Mouse (Mus musculus) neural tube, embryonic 13.5 days (tissue): ENCODE results near the gene Dhcr24. TPM values are rescaled to one million over a fixed set of nuclear protein-coding genes. Genes with fewer than 3 reads are reported as not detected.

Experiments
- ATAC-seq: fragments of 200-750 bp; cut with Nextera tagmentation; 2 replicates; pipeline ENCODE4 v1.8.0; 2017; ENCODE audit warnings: low read depth, mild to moderate bottlenecking, moderate TSS enrichment, moderate library complexity
- H3K27ac ChIP-seq: fragments of 300-500 bp; sonication (generic); replicated peaks from 2 replicates; pipeline ENCODE4 v1.5.1; 2015; ENCODE audit warnings: moderate library complexity, mild to moderate bottlenecking, inconsistent platforms
- H3K27me3 ChIP-seq: fragments of 300-500 bp; sonication (generic); 2 replicates; pipeline ENCODE4 v1.6.1; 2015; ENCODE audit warnings: mild to moderate bottlenecking, inconsistent platforms
- H3K36me3 ChIP-seq: fragments of 300-500 bp; sonication (generic); 2 replicates; pipeline ENCODE4 v1.6.1; 2015; ENCODE audit warnings: mild to moderate bottlenecking, inconsistent platforms
- H3K4me1 ChIP-seq: fragments of 300-500 bp; sonication (generic); replicated peaks from 2 replicates; pipeline ENCODE4 v1.6.1; 2015; ENCODE audit warnings: inconsistent platforms
- H3K4me2 ChIP-seq: fragments of 300-500 bp; sonication (generic); 2 replicates; pipeline ENCODE4 v1.6.1; 2015; ENCODE audit warnings: inconsistent platforms, mild to moderate bottlenecking, moderate library complexity
- H3K4me3 ChIP-seq: fragments of 300-500 bp; sonication (generic); 2 replicates; pipeline ENCODE4 v1.5.1; 2015; ENCODE audit warnings: mild to moderate bottlenecking, inconsistent platforms
- H3K9ac ChIP-seq: fragments of 300-500 bp; sonication (generic); 2 replicates; pipeline ENCODE4 v1.6.1; 2015; ENCODE audit warnings: moderate library complexity, mild to moderate bottlenecking, inconsistent platforms
- H3K9me3 ChIP-seq: fragments of 300-500 bp; sonication (generic); 2 replicates; pipeline ENCODE4 v1.6.1; 2016; ENCODE audit warnings: inconsistent platforms
- WGBS: fragments of 180-500 bp; shearing (Covaris S2); methylation state at CpG from one replicate; pipeline ENCODE4 v1.1.7; 2015; 5-methylcytosine and 5-hydroxymethylcytosine counted together
- polyA plus RNA-seq: library from polyadenylated mRNA; unstranded; fragments of >200 nt; fragmentation: Nextera tagmentation; extraction: Ambion mirVana; gene quantifications from 2 replicates; pipeline ENCODE4 v1.2.1, GENCODE M21; 2015

Gene Dhcr24
- polyA plus RNA-seq, result 5.1 and 5.8 TPM in 2 replicates

- H3K9ac ChIP-seq, result peak within 1 kb of the TSS; percentile 88
- H3K4me2 ChIP-seq, result peak within 1 kb of the TSS; percentile 92
- peaks cover 22% of the 10 kb centered on the region for H3K36me3 ChIP-seq
- H3K27ac ChIP-seq, result peak within 1 kb of the TSS; percentile 94
- no peaks in the 10 kb centered on the region for H3K27me3 ChIP-seq
- H3K9me3 ChIP-seq, result no peaks in the 10 kb centered on the region
- WGBS, result under 1% methylated on average over 89 of the region's 89 CpGs
- peaks cover 43% of the 10 kb centered on the region for H3K4me1 ChIP-seq
- H3K4me3 ChIP-seq, result peak within 1 kb of the TSS; percentile 93
- peak; percentile 98 for ATAC-seq
Observed at GRCm38 (mm10) chr4:106560846-106561781, at the start of gene Dhcr24. TSS of gene Dhcr24 (plus strand) at chr4:106561038.

- no peak for ATAC-seq
- H3K9ac ChIP-seq, result no peak overlapping the region
- WGBS, result 68% methylated on average over 6 of the region's 6 CpGs
- no peaks in the 10 kb centered on the region for H3K36me3 ChIP-seq
- H3K27ac ChIP-seq, result no peak overlapping the region
- H3K27me3 ChIP-seq, result no peaks in the 10 kb centered on the region
- no peak overlapping the region for H3K4me3 ChIP-seq
- no peak overlapping the region for H3K4me2 ChIP-seq
- H3K9me3 ChIP-seq, result no peaks in the 10 kb centered on the region
- no peaks in the 10 kb centered on the region for H3K4me1 ChIP-seq
Observed at GRCm38 (mm10) chr4:106514606-106515005, 46.2 kb upstream of the Dhcr24 start.

- 75% methylated on average over 3 of the region's 3 CpGs for WGBS
- no peak overlapping the region for H3K27ac ChIP-seq
- no peaks in the 10 kb centered on the region for H3K9me3 ChIP-seq
- no peaks in the 10 kb centered on the region for H3K4me1 ChIP-seq
- H3K4me2 ChIP-seq, result no peak overlapping the region
- ATAC-seq, result no peak
- H3K27me3 ChIP-seq, result no peaks in the 10 kb centered on the region
- H3K4me3 ChIP-seq, result no peak overlapping the region
- H3K36me3 ChIP-seq, result no peaks in the 10 kb centered on the region
- H3K9ac ChIP-seq, result no peak overlapping the region
Observed at GRCm38 (mm10) chr4:106522547-106522946, 38.3 kb upstream of the Dhcr24 start.

GRCm38 (mm10) chr4:106524131-106524530, 36.7 kb upstream of the Dhcr24 start:
- 79% methylated on average over 2 of the region's 2 CpGs for WGBS

GRCm38 (mm10) chr4:106525001-106525400, 35.8 kb upstream of the Dhcr24 start:
- H3K9me3 ChIP-seq, result no peaks in the 10 kb centered on the region
- H3K36me3 ChIP-seq, result no peaks in the 10 kb centered on the region
- H3K9ac ChIP-seq, result no peak overlapping the region
- WGBS, result 91% methylated on average over 2 of the region's 2 CpGs
- H3K4me1 ChIP-seq, result peaks cover 4% of the 10 kb centered on the region
- no peak overlapping the region for H3K4me2 ChIP-seq
- H3K27me3 ChIP-seq, result no peaks in the 10 kb centered on the region
- no peak for ATAC-seq
- no peak overlapping the region for H3K4me3 ChIP-seq
- H3K27ac ChIP-seq, result no peak overlapping the region

More at GRCm38 (mm10) chr4:106524131-106524530, 36.7 kb upstream of the Dhcr24 start:
- no peak overlapping the region for H3K27ac ChIP-seq
- no peaks in the 10 kb centered on the region for H3K4me1 ChIP-seq
- no peak overlapping the region for H3K4me2 ChIP-seq
- H3K9ac ChIP-seq, result no peak overlapping the region
- no peaks in the 10 kb centered on the region for H3K36me3 ChIP-seq
- H3K9me3 ChIP-seq, result no peaks in the 10 kb centered on the region
- no peak overlapping the region for H3K4me3 ChIP-seq
- ATAC-seq, result no peak
- no peaks in the 10 kb centered on the region for H3K27me3 ChIP-seq

- ATAC-seq, result no peak
- WGBS, result 79% methylated on average over 7 of the region's 7 CpGs
- H3K27ac ChIP-seq, result no peak overlapping the region
- H3K9me3 ChIP-seq, result no peaks in the 10 kb centered on the region
- H3K4me2 ChIP-seq, result no peak overlapping the region
- H3K4me3 ChIP-seq, result no peak overlapping the region
- no peaks in the 10 kb centered on the region for H3K36me3 ChIP-seq
- peaks cover 4% of the 10 kb centered on the region for H3K4me1 ChIP-seq
- H3K9ac ChIP-seq, result no peak overlapping the region
- no peaks in the 10 kb centered on the region for H3K27me3 ChIP-seq
Observed at GRCm38 (mm10) chr4:106527856-106528547, 32.8 kb upstream of the Dhcr24 start.

- Histone ChIP-seq H3K4me2 (peak overlapping the region; percentile 48), H3K4me1 (peaks cover 4% of the 10 kb centered on the region), H3K4me3 (peak overlapping the region; percentile 17; the same call in 1 of the 2 replicates), H3K9ac (peak overlapping the region; percentile 59), H3K36me3 (no peaks in the 10 kb centered on the region), H3K9me3 (no peaks in the 10 kb centered on the region), H3K27me3 (no peaks in the 10 kb centered on the region), H3K27ac (no peak overlapping the region)
- peak; percentile 93 for ATAC-seq
- 18% methylated on average over 17 of the region's 17 CpGs for WGBS
Observed at GRCm38 (mm10) chr4:106529375-106530112, 31.3 kb upstream of the Dhcr24 start.

- Histone ChIP-seq H3K4me2 (no peak overlapping the region), H3K27ac (no peak overlapping the region), H3K9ac (no peak overlapping the region), H3K4me1 (peaks cover 4% of the 10 kb centered on the region), H3K36me3 (no peaks in the 10 kb centered on the region), H3K9me3 (no peaks in the 10 kb centered on the region), H3K4me3 (no peak overlapping the region), H3K27me3 (no peaks in the 10 kb centered on the region)
- peak; percentile 34 for ATAC-seq
- 64% methylated on average over 9 of the region's 9 CpGs for WGBS
Observed at GRCm38 (mm10) chr4:106530113-106530482, 30.7 kb upstream of the Dhcr24 start.

- Histone ChIP-seq H3K9me3 (no peaks in the 10 kb centered on the region), H3K9ac (no peak overlapping the region), H3K4me1 (peaks cover 4% of the 10 kb centered on the region), H3K4me3 (no peak overlapping the region), H3K27me3 (no peaks in the 10 kb centered on the region), H3K36me3 (no peaks in the 10 kb centered on the region), H3K27ac (no peak overlapping the region), H3K4me2 (no peak overlapping the region)
- no peak for ATAC-seq
- WGBS, result 63% methylated on average over 7 of the region's 7 CpGs
Observed at GRCm38 (mm10) chr4:106533421-106534080, 27.3 kb upstream of the Dhcr24 start.

GRCm38 (mm10) chr4:106534256-106534655, 26.6 kb upstream of the Dhcr24 start:
- Histone ChIP-seq H3K9me3 (no peaks in the 10 kb centered on the region), H3K4me1 (peaks cover 4% of the 10 kb centered on the region), H3K27ac (no peak overlapping the region), H3K36me3 (no peaks in the 10 kb centered on the region), H3K4me3 (no peak overlapping the region), H3K9ac (no peak overlapping the region), H3K27me3 (no peaks in the 10 kb centered on the region), H3K4me2 (no peak overlapping the region)
- no peak for ATAC-seq
- 71% methylated on average over 7 of the region's 7 CpGs for whole genome bisulfite sequencing

GRCm38 (mm10) chr4:106539756-106540155, 21.1 kb upstream of the Dhcr24 start:
- Histone ChIP-seq H3K27me3 (no peaks in the 10 kb centered on the region), H3K9ac (no peak overlapping the region), H3K9me3 (no peaks in the 10 kb centered on the region), H3K36me3 (no peaks in the 10 kb centered on the region), H3K4me2 (no peak overlapping the region), H3K4me1 (no peaks in the 10 kb centered on the region), H3K4me3 (no peak overlapping the region), H3K27ac (no peak overlapping the region)
- 88% methylated on average over 5 of the region's 5 CpGs for WGBS
- ATAC-seq, result no peak
